Mouse (Mus musculus): ENCODE data around the gene Gm18336.

Gm18336 gene

DNA sequence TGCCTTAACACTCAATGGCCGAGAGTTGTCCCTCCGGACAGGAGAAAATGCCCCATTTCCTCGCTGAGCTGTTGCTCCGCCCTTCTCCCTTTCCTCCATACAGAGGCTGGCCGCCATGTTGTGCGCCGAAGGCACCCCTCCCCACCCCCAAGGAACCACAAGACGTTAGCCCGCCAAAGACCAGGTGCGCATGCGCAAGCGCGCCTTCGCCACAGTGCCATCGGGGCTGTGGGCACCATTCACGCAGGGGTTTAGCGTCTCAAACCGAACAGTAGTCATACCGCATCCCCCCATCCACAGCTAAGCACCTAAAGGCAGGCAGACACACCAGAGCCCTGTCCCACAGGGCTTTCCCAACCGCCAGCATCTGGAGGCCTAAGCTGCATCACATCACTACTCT is 2.4 kb upstream of the Gm18336 start:
- Histone ChIP-seq H3K9me3 (ENCODE audit: low read length) (no peaks in the 10 kb centered on the region), H3K4me1 (replicated peaks; ENCODE audit: low read depth, low read length) (no peaks in the 10 kb centered on the region), H3K27me3 (ENCODE audit: insufficient read depth, low read length) (no peaks in the 10 kb centered on the region), H3K36me3 (ENCODE audit: insufficient read depth, low read length) (no peaks in the 10 kb centered on the region), H3K4me3 (replicated peaks; ENCODE audit: low read length) (peak overlapping the region; percentile 46)
- TF ChIP-seq CTCF (conservative IDR thresholded peaks at IDR 0.05; ENCODE audit: low read length) (no peak), POU5F1 (IDR thresholded peaks at IDR 0.05; ENCODE audit: borderline replicate concordance, low read length) (no peak), NANOG (IDR thresholded peaks at IDR 0.05; ENCODE audit: borderline replicate concordance, low read length) (no peak)

DNA sequence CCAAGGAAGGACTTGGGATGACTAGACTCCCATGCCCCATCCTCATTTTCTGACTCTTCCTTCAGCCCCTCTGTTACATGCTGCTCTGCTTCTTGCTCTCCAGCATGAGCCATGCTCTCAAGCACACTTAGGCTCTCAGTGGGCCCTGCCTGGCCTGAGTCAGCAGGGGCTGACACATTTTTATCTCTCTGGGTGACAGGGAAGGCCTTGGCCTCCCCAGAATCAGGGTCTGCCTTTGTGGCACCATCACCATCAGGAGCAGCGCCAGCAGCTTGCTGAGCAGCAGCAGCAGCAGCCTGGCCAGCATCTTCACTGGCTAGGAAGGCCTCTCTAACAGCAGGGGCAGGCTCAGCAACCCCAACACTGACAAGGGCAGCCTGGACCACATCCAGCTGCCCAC is 2.1 kb downstream of the Gm18336 start:
- no peaks in the 10 kb centered on the region for H3K9me3 ChIP-seq (ENCODE audit: low read length)
- no peaks in the 10 kb centered on the region for H3K4me1 ChIP-seq (replicated peaks; ENCODE audit: low read depth, low read length)

GRCm38 (mm10) chrX:73391481-73391880 is 7.1 kb downstream of the Gm18336 start:
- Histone ChIP-seq H3K4me1 (replicated peaks; ENCODE audit: low read depth, low read length) (no peaks in the 10 kb centered on the region), H3K27me3 (ENCODE audit: insufficient read depth, low read length) (no peaks in the 10 kb centered on the region), H3K36me3 (ENCODE audit: insufficient read depth, low read length) (no peaks in the 10 kb centered on the region), H3K9me3 (ENCODE audit: low read length) (no peaks in the 10 kb centered on the region), H3K4me3 (replicated peaks; ENCODE audit: low read length) (no peak overlapping the region)
- TF ChIP-seq POU5F1 (IDR thresholded peaks at IDR 0.05; ENCODE audit: borderline replicate concordance, low read length) (no peak), CTCF (conservative IDR thresholded peaks at IDR 0.05; ENCODE audit: low read length) (no peak), NANOG (IDR thresholded peaks at IDR 0.05; ENCODE audit: borderline replicate concordance, low read length) (no peak)

More for the DNA sequence above, 2.1 kb downstream of the Gm18336 start:
- Histone ChIP-seq H3K27me3 (ENCODE audit: insufficient read depth, low read length) (no peaks in the 10 kb centered on the region), H3K36me3 (ENCODE audit: insufficient read depth, low read length) (no peaks in the 10 kb centered on the region), H3K4me3 (replicated peaks; ENCODE audit: low read length) (no peak overlapping the region)
- TF ChIP-seq NANOG (IDR thresholded peaks at IDR 0.05; ENCODE audit: borderline replicate concordance, low read length) (no peak), CTCF (conservative IDR thresholded peaks at IDR 0.05; ENCODE audit: low read length) (no peak), POU5F1 (IDR thresholded peaks at IDR 0.05; ENCODE audit: borderline replicate concordance, low read length) (no peak)

- TF ChIP-seq POU5F1 (IDR thresholded peaks at IDR 0.05; ENCODE audit: borderline replicate concordance, low read length) (no peak), CTCF (conservative IDR thresholded peaks at IDR 0.05; ENCODE audit: low read length) (no peak), NANOG (IDR thresholded peaks at IDR 0.05; ENCODE audit: borderline replicate concordance, low read length) (no peak)
- no peaks in the 10 kb centered on the region for H3K4me1 ChIP-seq (replicated peaks; ENCODE audit: low read depth, low read length)
These were observed 13.6 kb downstream of the Gm18336 start for GRCm38 (mm10) chrX:73384924-73385323.

GRCm38 (mm10) chrX:73384419-73384818 is 14.1 kb downstream of the Gm18336 start:
- Histone ChIP-seq H3K27me3 (ENCODE audit: insufficient read depth, low read length) (no peaks in the 10 kb centered on the region), H3K9me3 (ENCODE audit: low read length) (no peaks in the 10 kb centered on the region), H3K4me3 (replicated peaks; ENCODE audit: low read length) (no peak overlapping the region), H3K36me3 (ENCODE audit: insufficient read depth, low read length) (no peaks in the 10 kb centered on the region), H3K4me1 (replicated peaks; ENCODE audit: low read depth, low read length) (no peaks in the 10 kb centered on the region)
- TF ChIP-seq NANOG (IDR thresholded peaks at IDR 0.05; ENCODE audit: borderline replicate concordance, low read length) (no peak), CTCF (conservative IDR thresholded peaks at IDR 0.05; ENCODE audit: low read length) (no peak), POU5F1 (IDR thresholded peaks at IDR 0.05; ENCODE audit: borderline replicate concordance, low read length) (no peak)

More at GRCm38 (mm10) chrX:73384924-73385323, 13.6 kb downstream of the Gm18336 start:
- Histone ChIP-seq H3K9me3 (ENCODE audit: low read length) (no peaks in the 10 kb centered on the region), H3K4me3 (replicated peaks; ENCODE audit: low read length) (no peak overlapping the region), H3K36me3 (ENCODE audit: insufficient read depth, low read length) (no peaks in the 10 kb centered on the region), H3K27me3 (ENCODE audit: insufficient read depth, low read length) (no peaks in the 10 kb centered on the region)

DNA sequence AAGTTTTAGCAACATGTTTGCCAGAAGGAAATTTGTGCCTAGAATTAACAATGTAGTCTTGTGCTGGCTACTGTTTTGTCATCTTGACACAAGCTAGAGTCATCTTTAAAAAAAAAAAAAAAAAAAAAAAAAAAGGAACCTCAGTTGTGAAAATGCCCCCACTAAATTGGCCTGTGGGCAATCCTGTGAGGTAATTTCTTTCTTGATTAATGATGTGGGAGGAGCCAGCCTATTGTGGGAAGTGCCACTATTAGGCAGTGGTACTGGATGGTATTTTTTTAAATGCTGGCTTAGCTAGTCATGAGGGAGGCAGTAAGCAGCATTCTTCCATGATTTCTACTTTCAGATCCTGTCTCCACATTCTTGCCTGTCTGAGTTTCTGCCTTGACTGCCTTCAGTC is 35.2 kb downstream of the Gm18336 start:
- H3K9me3 ChIP-seq (ENCODE audit: low read length), result no peaks in the 10 kb centered on the region
- H3K4me1 ChIP-seq (replicated peaks; ENCODE audit: low read depth, low read length), result no peaks in the 10 kb centered on the region
- TF ChIP-seq POU5F1 (IDR thresholded peaks at IDR 0.05; ENCODE audit: borderline replicate concordance, low read length) (no peak), NANOG (IDR thresholded peaks at IDR 0.05; ENCODE audit: borderline replicate concordance, low read length) (no peak), CTCF (conservative IDR thresholded peaks at IDR 0.05; ENCODE audit: low read length) (no peak)
- H3K36me3 ChIP-seq (ENCODE audit: insufficient read depth, low read length), result peaks cover 1% of the 10 kb centered on the region; the same call in 1 of the 2 replicates
- H3K4me3 ChIP-seq (replicated peaks; ENCODE audit: low read length), result no peak overlapping the region
- no peaks in the 10 kb centered on the region for H3K27me3 ChIP-seq (ENCODE audit: insufficient read depth, low read length)

DNA sequence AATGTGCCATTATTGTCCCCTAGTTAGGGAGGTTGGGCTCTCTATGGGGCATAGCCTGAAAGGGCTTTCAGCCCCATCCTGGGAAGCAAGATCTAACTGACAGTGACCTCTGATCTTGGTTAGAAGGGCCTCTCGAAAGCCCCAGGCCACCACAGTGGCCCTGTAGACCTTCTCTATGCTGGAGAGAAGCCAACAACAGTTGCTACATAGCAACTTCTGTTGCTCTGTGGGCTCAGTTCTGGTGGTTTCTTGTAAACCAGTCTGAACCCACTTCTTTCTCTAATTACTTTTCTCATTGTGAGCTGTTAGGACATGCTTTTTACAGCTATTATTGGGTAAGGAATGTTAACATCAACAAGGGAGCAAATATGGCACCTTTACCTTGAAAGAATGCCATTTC is 41.8 kb downstream of the Gm18336 start:
- H3K27me3 ChIP-seq (ENCODE audit: insufficient read depth, low read length), result no peaks in the 10 kb centered on the region
- H3K36me3 ChIP-seq (ENCODE audit: insufficient read depth, low read length), result peaks cover 58% of the 10 kb centered on the region
- H3K9me3 ChIP-seq (ENCODE audit: low read length), result no peaks in the 10 kb centered on the region
- H3K4me1 ChIP-seq (replicated peaks; ENCODE audit: low read depth, low read length), result no peaks in the 10 kb centered on the region
- no peak for TF ChIP-seq POU5F1 (IDR thresholded peaks at IDR 0.05; ENCODE audit: borderline replicate concordance, low read length)
- no peak for TF ChIP-seq CTCF (conservative IDR thresholded peaks at IDR 0.05; ENCODE audit: low read length)
- TF ChIP-seq NANOG (IDR thresholded peaks at IDR 0.05; ENCODE audit: borderline replicate concordance, low read length), result no peak
- H3K4me3 ChIP-seq (replicated peaks; ENCODE audit: low read length), result no peak overlapping the region

GRCm38 (mm10) chrX:73356163-73356562 is 42.4 kb downstream of the Gm18336 start:
- no peaks in the 10 kb centered on the region for H3K4me1 ChIP-seq (replicated peaks; ENCODE audit: low read depth, low read length)
- TF ChIP-seq CTCF (conservative IDR thresholded peaks at IDR 0.05; ENCODE audit: low read length), result no peak
- TF ChIP-seq POU5F1 (IDR thresholded peaks at IDR 0.05; ENCODE audit: borderline replicate concordance, low read length), result no peak
- TF ChIP-seq NANOG (IDR thresholded peaks at IDR 0.05; ENCODE audit: borderline replicate concordance, low read length), result no peak
- peaks cover 64% of the 10 kb centered on the region for H3K36me3 ChIP-seq (ENCODE audit: insufficient read depth, low read length)
- no peak overlapping the region for H3K4me3 ChIP-seq (replicated peaks; ENCODE audit: low read length)
- no peaks in the 10 kb centered on the region for H3K27me3 ChIP-seq (ENCODE audit: insufficient read depth, low read length)
- no peaks in the 10 kb centered on the region for H3K9me3 ChIP-seq (ENCODE audit: low read length)

Data from E14TG2a.4 (cell line).